Mouse (Mus musculus) midbrain, embryonic 13.5 days (tissue): ENCODE data around the gene Jag1. TPM values are rescaled to one million over a fixed set of nuclear protein-coding genes. Genes with fewer than 3 reads are reported as not detected.

Experiments
- ATAC-seq: fragments of 200-750 bp; cut with Nextera tagmentation; 2 replicates; pipeline ENCODE4 v1.8.0; 2017; ENCODE audit warnings: mild to moderate bottlenecking, moderate TSS enrichment, moderate library complexity
- H3K27ac ChIP-seq: fragments of 300-500 bp; sonication (generic); 2 replicates; pipeline ENCODE4 v1.5.1; 2015; ENCODE audit warnings: inconsistent platforms, mild to moderate bottlenecking, moderate library complexity
- H3K27me3 ChIP-seq: fragments of 300-500 bp; sonication (generic); 2 replicates; pipeline ENCODE4 v1.6.1; 2015; ENCODE audit warnings: mild to moderate bottlenecking, inconsistent platforms
- H3K36me3 ChIP-seq: fragments of 300-500 bp; sonication (generic); 2 replicates; pipeline ENCODE4 v1.6.1; 2015; ENCODE audit warnings: mild to moderate bottlenecking, inconsistent platforms
- H3K4me1 ChIP-seq: fragments of 300-500 bp; sonication (generic); replicated peaks from 2 replicates; pipeline ENCODE4 v1.6.1; 2015; ENCODE audit warnings: inconsistent platforms
- H3K4me2 ChIP-seq: fragments of 300-500 bp; sonication (generic); replicated peaks from 2 replicates; pipeline ENCODE4 v1.6.1; 2015; ENCODE audit warnings: moderate library complexity, mild to moderate bottlenecking, inconsistent platforms
- H3K4me3 ChIP-seq: fragments of 300-500 bp; sonication (generic); replicated peaks from 2 replicates; pipeline ENCODE4 v1.5.1; 2015; ENCODE audit warnings: mild to moderate bottlenecking, inconsistent platforms
- H3K9ac ChIP-seq: fragments of 300-500 bp; sonication (generic); replicated peaks from 2 replicates; pipeline ENCODE4 v1.6.1; 2015; ENCODE audit warnings: mild to moderate bottlenecking, inconsistent platforms
- H3K9me3 ChIP-seq: fragments of 300-500 bp; sonication (generic); 2 replicates; pipeline ENCODE4 v1.6.1; 2016; ENCODE audit warnings: mild to moderate bottlenecking, inconsistent platforms
- WGBS: fragments of 180-500 bp; shearing (Covaris S2); methylation state at CpG from one replicate; pipeline ENCODE4 v1.1.7; 2015; 5-methylcytosine and 5-hydroxymethylcytosine counted together
- polyA plus RNA-seq: library from polyadenylated mRNA; unstranded; fragments of >200 nt; fragmentation: Nextera tagmentation; extraction: Ambion mirVana; gene quantifications from 2 replicates; pipeline ENCODE4 v1.2.1, GENCODE M21; 2015

Jag1 gene
- polyA plus RNA-seq, 1 experiment from 2014 or later, result 27.4 TPM

GRCm38 (mm10) chr2:137115241-137116024, 1.0 kb downstream of the Jag1 start:
- peaks cover 25% of the 10 kb centered on the region for H3K27me3 ChIP-seq
- H3K4me3 ChIP-seq, result peak overlapping the region; percentile 73
- H3K9me3 ChIP-seq, result no peaks in the 10 kb centered on the region
- peaks cover 58% of the 10 kb centered on the region for H3K4me1 ChIP-seq
- H3K27ac ChIP-seq, result peak overlapping the region; percentile 82
- no peaks in the 10 kb centered on the region for H3K36me3 ChIP-seq
- under 1% methylated on average over 40 of the region's 40 CpGs for WGBS
- H3K4me2 ChIP-seq, result peak overlapping the region; percentile 98
- ATAC-seq, result no peak
- H3K9ac ChIP-seq, result peak overlapping the region; percentile 86

DNA sequence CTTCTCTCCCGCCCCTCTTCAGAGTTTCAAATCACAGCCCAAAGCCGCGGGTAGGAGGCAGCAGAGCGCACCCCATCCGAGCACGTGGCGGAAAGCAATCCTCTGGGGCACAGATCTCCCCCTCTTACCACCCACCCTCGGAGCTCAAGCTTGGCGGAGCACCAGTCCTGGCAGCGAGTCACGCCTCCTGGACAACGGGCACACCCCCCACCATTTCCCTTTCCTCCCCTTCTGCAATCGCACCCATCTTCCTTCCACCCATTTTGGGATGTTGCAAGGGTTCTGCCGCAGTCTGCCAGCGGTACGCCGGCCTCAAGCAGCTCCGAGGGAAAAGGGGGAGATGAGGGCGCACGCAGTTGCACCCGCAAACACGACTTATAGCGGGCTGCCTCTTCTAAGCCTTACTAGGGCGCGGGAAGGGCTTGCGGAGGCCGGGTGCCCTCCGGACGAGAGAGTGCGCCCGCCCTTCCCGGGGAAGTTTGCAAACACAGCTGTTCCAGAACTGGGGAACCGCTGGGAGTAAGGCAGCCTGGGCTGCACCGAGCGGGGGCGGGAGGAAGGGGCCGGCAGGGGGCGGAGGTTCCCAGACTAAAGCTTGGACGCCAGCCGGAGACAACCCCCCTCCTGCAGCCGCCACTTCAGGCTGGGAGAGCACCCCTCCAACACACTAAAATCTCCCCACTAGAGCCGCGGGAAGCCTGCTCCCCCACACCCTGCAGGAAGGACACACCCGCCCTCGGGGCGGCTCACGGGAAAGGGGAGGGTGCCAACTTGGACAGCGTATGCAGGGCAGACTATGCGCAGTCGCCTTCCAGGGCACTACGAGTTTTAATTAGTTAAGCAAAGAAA, 2.0 kb downstream of the Jag1 start:
- Histone ChIP-seq H3K4me3 (peak overlapping the region; percentile 73), H3K9ac (peak overlapping the region; percentile 86), H3K9me3 (no peaks in the 10 kb centered on the region), H3K27ac (peak overlapping the region; percentile 76), H3K36me3 (no peaks in the 10 kb centered on the region), H3K4me1 (peaks cover 68% of the 10 kb centered on the region), H3K4me2 (peak overlapping the region; percentile 98), H3K27me3 (peaks cover 23% of the 10 kb centered on the region)
- under 1% methylated on average over 51 of the region's 51 CpGs for WGBS
- peak; percentile 31 for ATAC-seq

DNA sequence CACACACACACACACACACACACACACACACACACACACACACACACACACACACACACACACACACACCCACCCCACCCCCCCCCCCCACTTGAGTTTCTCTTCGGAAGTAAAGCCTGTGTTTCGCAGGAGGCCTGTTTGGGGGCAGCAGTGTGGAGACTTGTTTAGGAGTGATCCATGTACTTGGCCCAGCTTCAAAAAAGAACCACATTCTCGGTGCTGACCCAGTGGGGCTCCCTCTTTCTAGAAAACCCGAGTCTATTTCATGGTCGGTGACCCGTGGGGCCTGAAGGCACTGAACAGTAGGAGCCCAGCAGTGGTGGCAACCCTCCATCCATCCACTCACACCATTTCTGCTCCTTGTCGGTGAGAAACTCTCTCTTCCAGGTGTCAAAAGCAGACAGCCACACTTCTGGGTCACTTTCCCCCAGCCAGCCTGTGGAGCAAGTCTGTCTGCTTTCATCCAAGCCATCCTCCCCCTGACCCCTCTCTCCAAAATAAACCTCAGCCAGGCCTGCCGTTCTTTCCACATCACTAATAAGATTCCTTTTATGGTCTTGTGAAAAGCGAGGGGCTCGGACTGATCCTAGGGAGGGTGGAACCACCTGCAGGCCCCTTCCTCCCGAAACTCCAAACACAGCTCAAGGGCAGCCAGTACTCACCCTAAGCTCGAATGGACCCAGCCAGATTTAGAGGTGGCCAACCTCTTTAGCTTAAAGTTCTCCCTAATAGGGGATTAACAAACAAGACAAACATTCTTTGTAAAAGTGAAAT, 3.0 kb downstream of the Jag1 start:
- ATAC-seq, result no peak
- Histone ChIP-seq H3K4me2 (peak overlapping the region; percentile 98), H3K4me1 (peaks cover 78% of the 10 kb centered on the region), H3K9ac (peak overlapping the region; percentile 86), H3K4me3 (peak overlapping the region; percentile 73), H3K9me3 (no peaks in the 10 kb centered on the region), H3K27me3 (peaks cover 22% of the 10 kb centered on the region), H3K36me3 (no peaks in the 10 kb centered on the region), H3K27ac (0 out of 2 replicates have a peak overlapping the region, but pooled peaks have one; percentile 11)
- 3% methylated on average over 12 of the region's 12 CpGs for WGBS

- peak; percentile 7 for ATAC-seq
- Histone ChIP-seq H3K4me1 (peaks cover 86% of the 10 kb centered on the region), H3K27ac (peak overlapping the region; percentile 10; the same call in 1 of the 2 replicates), H3K27me3 (peaks cover 25% of the 10 kb centered on the region; the same call in 1 of the 2 replicates), H3K9ac (no peak overlapping the region; the same call in 1 of the 2 replicates), H3K4me3 (no peak overlapping the region), H3K36me3 (peaks cover 1% of the 10 kb centered on the region; the same call in 1 of the 2 replicates), H3K9me3 (no peaks in the 10 kb centered on the region), H3K4me2 (peak overlapping the region; percentile 98)
- 6% methylated on average over 4 of the region's 4 CpGs for WGBS
Observed at GRCm38 (mm10) chr2:137110214-137110898, 6.1 kb downstream of the Jag1 start.

DNA sequence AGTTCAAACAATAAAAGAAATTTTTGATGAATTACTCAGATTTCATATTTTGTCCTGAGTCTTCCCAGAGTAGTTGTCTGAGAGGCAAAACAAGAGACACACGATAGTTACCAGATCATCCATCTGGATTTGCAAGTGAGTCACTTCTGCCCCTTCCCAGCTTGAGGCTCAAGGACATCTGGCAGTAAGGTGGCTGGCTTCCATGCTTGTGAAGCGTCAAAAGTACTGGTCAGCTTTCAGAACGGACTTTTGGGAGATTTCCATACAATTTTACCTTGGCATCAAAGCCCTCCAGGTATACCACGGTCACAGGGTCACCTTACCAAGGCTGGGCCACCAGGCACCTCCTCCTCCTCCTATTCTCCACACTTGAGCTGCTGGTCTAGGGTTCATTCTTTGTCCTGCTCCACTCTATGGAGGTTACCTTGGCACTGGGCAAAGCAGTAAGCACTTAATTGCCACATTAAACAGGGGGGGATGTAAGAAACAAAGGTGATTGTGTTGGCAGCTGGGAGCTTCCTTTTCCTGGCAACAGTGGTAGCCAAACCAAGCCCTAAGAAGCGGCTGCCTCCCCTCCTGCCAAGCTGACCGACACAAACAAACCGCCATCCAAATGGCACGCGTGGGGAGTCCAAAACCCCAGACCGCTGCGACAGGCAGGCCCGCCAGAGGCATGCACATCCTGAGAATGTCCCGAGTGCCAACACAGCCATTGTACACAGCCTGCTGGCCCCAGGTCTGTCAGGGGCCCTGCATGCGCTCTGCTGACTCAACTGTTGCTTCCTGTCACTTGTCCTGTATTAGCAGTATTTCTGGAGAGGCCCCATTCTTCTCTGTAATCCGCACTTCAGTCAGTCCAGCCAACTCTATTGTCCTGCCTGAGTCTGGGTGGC, 6.9 kb downstream of the Jag1 start:
- Histone ChIP-seq H3K27me3 (peaks cover 31% of the 10 kb centered on the region; the same call in 1 of the 2 replicates), H3K4me3 (peak overlapping the region; percentile 20; the same call in 1 of the 2 replicates), H3K4me1 (peaks cover 78% of the 10 kb centered on the region), H3K36me3 (peaks cover 6% of the 10 kb centered on the region; the same call in 1 of the 2 replicates), H3K9me3 (no peaks in the 10 kb centered on the region), H3K27ac (0 out of 2 replicates have a peak overlapping the region, but pooled peaks have one; percentile 41), H3K9ac (no peak overlapping the region), H3K4me2 (peak overlapping the region; percentile 98)
- WGBS, result 12% methylated on average over 15 of the region's 15 CpGs
- ATAC-seq, result peak; percentile 62

GRCm38 (mm10) chr2:137107946-137108345, 8.5 kb downstream of the Jag1 start:
- H3K4me2 ChIP-seq, result no peak overlapping the region
- 57% methylated on average over 8 of the region's 8 CpGs for WGBS

DNA sequence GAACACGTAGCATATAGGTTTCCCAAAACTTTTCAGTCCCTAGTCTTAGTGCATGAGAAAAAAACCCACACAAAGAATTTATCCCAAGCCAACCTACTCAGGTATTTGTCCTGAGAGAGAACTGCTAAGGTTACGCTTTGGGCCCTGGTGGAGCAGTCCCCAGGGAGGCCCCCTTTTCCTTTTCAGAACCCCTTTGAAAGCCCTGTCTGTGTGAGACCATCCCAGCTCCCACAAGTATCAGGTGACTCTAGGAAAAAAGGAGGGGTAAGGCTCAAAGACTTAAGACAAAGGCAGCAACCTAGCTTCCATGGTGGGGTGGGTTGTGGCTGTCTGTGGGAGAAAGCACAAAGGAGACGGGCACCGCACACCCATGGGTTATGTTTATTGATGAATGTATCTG, 9.2 kb downstream of the Jag1 start:
- WGBS, result 37% methylated on average over 4 of the region's 4 CpGs
- Histone ChIP-seq H3K4me1 (peaks cover 56% of the 10 kb centered on the region), H3K9ac (no peak overlapping the region), H3K36me3 (peaks cover 9% of the 10 kb centered on the region; the same call in 1 of the 2 replicates), H3K4me3 (no peak overlapping the region), H3K27me3 (peaks cover 31% of the 10 kb centered on the region; the same call in 1 of the 2 replicates), H3K9me3 (no peaks in the 10 kb centered on the region), H3K4me2 (no peak overlapping the region), H3K27ac (no peak overlapping the region)
- no peak for ATAC-seq

More at GRCm38 (mm10) chr2:137107946-137108345, 8.5 kb downstream of the Jag1 start:
- Histone ChIP-seq H3K27me3 (peaks cover 31% of the 10 kb centered on the region; the same call in 1 of the 2 replicates), H3K36me3 (peaks cover 9% of the 10 kb centered on the region; the same call in 1 of the 2 replicates), H3K27ac (no peak overlapping the region), H3K9ac (no peak overlapping the region), H3K9me3 (no peaks in the 10 kb centered on the region), H3K4me3 (no peak overlapping the region), H3K4me1 (peaks cover 64% of the 10 kb centered on the region)
- ATAC-seq, result no peak

- Histone ChIP-seq H3K4me3 (no peak overlapping the region), H3K9me3 (no peaks in the 10 kb centered on the region), H3K4me1 (peaks cover 54% of the 10 kb centered on the region), H3K36me3 (peaks cover 19% of the 10 kb centered on the region; the same call in 1 of the 2 replicates), H3K4me2 (0 out of 2 replicates have a peak overlapping the region, but pooled peaks have one; percentile 5), H3K27ac (peak overlapping the region; percentile 41; the same call in 1 of the 2 replicates), H3K27me3 (peaks cover 8% of the 10 kb centered on the region; the same call in 1 of the 2 replicates), H3K9ac (0 out of 2 replicates have a peak overlapping the region, but pooled peaks have one; percentile 16)
- WGBS, result 13% methylated on average over 5 of the region's 5 CpGs
- peak; percentile 82 for ATAC-seq
Observed at GRCm38 (mm10) chr2:137101074-137101473, 15.4 kb downstream of the Jag1 start.

DNA sequence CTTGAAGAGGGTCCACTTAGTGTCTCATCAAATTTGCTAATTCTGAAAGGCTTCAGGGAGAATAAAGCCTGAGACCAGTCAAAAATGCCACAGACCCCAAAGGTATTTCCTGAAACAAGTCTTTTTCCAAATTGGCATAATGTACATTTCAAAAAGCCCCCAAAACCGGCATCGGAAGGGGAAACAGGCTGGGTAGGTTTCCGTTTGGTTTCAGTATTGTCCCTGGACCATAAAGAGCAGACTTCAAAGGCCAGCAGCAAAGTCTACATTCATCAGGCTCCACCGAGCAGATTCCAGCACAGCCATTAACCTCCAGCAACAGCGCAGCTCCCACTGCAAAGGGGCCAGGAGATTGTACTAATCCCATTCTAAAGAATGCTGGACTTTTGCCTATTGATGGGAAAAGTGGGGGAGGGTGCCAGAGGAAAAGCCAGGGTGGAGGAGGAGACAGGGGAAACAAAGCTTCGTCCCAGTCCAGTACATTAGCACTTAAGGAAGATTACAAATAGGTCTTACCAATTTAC, 17.2 kb downstream of the Jag1 start:
- no peak overlapping the region for H3K9ac ChIP-seq
- no peaks in the 10 kb centered on the region for H3K27me3 ChIP-seq
- H3K4me1 ChIP-seq, result peaks cover 66% of the 10 kb centered on the region
- H3K36me3 ChIP-seq, result peaks cover 16% of the 10 kb centered on the region
- no peak overlapping the region for H3K27ac ChIP-seq
- WGBS, result 5% methylated on average over 6 of the region's 6 CpGs
- H3K4me2 ChIP-seq, result no peak overlapping the region
- ATAC-seq, result peak; percentile 25; the same call in 1 of the 2 replicates
- H3K4me3 ChIP-seq, result no peak overlapping the region
- no peaks in the 10 kb centered on the region for H3K9me3 ChIP-seq
